Mouse (Mus musculus): Measurements from ENCODE around the gene AI854703.
"Not testable (repeated sequence)": the region's sequence is repeated elsewhere in the genome, so short reads cannot be mapped to it uniquely, and the experiment has no call there.

Gene AI854703

DNA sequence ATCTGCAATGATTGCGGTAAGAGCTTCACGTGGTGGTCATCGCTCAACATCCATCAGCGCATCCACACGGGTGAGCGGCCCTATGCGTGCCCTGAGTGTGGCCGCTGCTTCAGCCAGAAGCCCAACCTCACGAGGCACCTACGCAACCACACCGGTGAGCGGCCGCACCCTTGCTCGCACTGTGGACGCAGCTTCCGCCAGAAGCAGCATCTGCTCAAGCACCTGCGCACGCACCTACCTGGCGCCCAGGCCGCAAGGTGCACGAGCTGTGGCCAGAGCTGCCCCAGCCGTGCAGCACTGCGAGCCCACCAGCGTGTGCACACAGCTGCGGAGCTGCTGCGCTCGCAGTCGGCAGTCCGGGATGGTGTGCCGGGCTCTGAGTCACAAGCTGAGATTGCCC, 6.5 kb upstream of the AI854703 start:
- DNase-seq: no peak

DNA sequence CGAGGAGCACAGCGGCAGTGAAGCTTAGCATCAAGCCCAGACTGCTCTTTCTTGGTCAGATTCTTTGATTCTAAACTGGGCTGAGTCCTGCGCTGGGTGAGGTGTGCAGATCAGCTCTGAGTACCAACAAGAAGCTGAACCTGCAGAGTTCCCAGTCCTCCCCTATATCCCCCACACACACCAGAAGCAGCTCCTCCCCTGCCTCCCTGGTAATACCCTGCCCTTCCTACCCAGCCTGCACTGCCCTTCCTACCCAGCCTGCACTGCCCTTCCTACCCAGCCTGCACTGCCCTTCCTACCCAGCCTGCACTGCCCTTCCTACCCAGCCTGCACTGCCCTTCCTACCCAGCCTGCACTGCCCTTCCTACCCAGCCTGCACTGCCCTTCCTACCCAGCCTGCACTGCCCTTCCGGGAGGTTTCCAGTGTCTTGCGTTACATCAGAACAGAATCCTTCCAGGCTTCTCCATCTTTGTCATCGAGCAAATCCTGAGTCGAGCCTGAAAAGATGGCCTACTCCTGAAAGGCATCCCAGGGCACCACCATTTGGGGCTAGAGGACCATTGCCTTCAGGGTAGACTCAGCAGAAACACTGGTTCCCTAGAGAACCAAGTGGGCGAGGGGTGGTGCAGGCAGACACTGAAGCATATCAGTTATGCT, 4.2 kb upstream of the AI854703 start:
- DNase-seq: not testable (repeated sequence)

DNA sequence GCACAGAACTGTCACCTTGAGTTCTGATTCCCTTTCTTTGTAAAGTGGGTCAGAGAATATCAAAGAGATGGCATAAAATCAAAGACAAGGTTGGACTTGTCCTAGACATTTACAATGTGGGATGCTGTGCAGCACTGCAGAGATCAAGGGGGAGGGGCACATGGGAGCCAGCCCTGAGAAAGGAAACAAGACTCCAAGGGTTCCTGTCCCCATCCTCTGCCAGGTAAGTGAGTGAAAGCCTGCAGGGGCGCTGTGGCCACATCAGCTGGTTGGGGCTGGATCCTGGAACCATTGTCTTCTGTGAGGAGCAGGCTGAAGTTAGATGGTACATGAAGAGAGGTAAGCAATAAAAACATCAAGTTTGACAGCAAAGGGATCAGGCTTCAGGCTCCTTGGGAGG, 3.1 kb upstream of the AI854703 start:
- no peak for DNase-seq

DNA sequence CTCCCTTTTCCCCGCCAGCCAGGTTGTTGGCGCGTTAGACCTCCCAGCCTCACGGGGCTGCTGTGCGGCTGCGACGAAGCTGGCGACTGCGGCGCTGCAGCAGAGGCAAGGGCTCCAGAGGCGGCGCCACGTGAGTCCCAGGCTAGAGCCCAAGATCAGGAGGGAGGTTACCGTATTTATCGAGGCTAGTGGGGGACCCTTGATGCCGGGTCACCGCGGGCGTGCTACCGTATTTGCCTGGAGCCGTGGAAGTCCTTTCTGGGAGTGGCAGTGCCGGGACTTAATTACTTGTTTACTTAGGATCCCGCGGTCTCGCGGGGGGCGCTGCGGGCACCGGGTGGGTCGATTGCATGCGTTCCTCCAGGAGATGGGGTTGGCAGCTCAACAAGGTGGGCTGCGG, 420 bp downstream of the AI854703 start:
- DNase-seq: peak; percentile 71

DNA sequence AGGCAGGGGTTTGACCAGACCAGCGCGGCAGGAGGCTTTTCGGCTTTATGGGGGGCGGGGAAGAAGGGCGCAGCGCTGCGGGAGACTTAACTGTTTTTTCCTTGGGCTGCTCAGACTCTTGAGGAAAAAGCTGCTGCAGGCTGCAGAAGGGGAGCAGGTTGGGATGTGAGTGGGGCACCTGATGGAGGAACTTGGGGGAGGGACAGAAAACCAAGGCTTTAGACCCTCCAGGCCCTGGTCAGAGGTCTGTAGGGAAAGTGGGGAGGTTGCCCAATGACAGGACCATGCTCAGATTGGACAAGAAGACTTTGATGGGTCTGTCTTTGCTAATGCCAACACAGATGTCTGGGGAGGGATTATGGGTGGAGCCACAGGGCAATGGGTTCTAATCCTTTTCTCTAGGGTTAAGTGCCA, 954 bp downstream of the AI854703 start:
- DNase-seq: no peak

DNA sequence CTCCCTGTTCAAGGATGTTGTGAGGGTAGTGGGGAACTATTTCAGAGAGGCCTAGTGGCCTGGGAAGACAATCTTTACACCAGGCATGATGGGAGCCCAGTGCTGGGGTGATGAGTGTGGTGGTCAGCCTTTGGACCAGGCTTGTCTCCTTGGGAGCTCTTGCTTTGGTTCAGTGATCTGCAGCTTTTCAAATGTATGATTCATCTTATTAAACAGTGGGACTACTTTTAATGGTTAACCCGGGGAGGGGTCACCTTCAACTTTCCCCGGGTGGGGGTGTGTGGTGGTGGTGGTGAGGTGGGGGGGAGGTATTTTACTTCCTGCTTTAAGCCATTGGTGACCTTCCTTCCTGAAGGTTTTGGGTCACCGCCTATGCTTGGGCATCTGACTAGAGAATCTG, 1.8 kb downstream of the AI854703 start:
- DNase-seq: no peak

DNA sequence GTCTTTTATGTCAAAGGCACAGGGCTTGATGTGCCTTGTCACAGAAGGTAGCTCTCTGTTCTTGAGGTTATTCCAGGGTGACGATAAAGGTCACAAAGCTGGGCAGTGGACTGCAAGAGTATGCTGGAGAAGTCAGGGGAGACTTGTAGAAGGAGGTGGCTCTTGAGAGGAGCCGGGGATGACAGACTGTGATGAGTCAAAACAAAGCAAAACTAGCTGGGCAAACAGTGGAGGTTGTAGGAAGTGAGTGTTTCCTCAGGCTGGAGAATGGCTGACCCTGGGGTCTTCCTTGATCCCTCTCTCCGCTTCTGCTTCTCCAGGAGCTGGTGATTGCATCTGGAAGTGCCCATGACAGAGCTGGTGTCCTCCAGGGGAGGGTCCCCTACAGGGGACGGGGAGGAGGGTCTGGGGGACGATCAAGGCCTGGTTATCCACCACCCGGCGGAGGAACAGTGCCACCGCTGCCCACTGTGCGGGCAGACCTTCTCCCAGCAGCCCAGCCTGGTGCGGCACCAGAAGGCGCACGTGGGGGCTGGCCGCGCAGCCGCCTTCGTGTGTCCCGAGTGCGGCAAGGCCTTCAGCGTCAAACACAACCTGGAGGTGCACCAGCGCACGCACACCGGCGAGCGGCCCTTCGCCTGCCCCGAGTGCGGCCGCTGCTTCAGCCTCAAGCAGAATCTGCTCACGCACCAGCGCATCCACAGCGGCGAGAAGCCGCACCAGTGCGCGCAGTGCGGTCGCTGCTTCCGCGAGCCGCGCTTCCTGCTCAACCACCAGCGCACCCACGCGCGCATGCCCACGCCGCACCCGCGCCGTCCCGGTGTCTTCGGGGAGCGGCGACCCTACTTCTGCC, 2.5 kb downstream of the AI854703 start:
- DNase-seq: peak; percentile 71

DNA sequence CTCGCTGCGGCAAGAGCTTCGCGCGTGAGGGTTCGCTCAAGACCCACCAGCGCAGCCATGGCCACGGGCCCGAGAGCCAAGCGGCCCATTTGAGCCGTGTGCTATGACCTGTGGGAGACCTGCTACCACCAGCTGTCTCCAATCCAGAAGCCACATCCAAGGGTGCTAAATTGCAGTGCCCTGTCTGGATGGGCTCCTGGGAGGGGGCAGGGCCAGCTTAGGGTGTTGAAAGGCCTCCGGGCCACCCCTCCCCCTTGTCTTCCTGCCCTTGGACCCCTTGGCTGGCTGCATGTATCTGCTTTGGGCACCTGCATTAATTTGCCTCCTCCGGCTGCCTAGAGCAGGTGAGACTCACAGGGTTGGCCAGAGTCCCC, 3.1 kb downstream of the AI854703 start:
- DNase-seq: no peak

DNA sequence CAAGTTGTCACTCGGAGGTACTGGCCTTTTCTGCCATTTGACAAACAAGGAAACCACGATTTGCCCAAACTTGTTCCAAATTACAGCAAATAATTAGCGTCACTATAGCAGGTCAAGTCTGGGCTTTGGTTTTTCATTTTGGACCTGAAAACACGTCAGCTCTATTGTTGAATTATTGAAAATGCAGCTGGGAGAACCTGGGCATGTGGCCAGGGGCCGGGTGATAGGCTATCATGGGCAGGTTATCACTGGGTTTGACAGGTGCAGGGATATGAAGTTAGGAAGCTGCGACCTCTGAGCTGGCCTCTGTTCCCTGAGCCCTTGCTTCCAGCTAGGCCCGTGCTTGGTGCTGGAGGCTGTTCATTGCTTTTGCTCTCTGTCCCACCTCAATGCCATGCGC, 4.3 kb downstream of the AI854703 start:
- DNase-seq: no peak

DNA sequence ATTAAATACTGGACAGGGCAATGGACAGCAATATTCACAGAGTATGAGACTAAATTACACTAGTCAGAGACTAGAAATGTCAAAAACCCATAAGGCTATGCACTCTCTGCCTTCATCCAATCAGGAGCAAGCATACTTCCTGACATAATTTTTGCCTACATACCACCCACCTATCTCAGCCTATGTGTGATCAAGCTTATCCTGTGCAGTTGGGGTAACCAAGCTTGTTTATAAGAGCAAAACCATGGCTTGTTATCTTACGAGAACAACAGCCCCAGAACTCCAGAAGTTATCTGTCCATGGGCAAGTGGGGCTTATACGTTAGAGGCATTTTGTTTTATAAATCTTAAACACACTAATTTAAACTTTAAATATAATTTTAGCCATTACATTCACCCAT, 8.5 kb downstream of the AI854703 start:
- no peak for DNase-seq

DNA sequence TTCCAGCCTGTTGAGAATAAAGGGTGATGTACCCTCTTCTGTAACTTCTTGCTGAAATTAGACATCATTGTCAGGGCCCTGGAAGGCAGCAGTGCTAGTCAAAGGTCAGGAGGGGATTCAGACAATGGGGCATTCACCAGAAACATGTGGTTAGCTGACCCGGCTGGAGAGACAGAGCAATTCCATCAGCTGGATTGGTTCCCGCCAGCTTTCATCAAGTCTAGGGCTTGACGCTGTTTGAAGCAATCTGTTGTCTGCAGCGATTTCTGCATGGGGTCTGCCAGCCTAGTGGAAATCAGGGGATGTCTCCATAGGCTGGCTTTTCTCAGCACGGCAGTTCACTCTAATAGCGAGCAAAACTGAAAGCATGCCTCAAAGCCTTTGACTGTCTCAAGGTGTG, 10.0 kb downstream of the AI854703 start:
- no peak for DNase-seq

DNA sequence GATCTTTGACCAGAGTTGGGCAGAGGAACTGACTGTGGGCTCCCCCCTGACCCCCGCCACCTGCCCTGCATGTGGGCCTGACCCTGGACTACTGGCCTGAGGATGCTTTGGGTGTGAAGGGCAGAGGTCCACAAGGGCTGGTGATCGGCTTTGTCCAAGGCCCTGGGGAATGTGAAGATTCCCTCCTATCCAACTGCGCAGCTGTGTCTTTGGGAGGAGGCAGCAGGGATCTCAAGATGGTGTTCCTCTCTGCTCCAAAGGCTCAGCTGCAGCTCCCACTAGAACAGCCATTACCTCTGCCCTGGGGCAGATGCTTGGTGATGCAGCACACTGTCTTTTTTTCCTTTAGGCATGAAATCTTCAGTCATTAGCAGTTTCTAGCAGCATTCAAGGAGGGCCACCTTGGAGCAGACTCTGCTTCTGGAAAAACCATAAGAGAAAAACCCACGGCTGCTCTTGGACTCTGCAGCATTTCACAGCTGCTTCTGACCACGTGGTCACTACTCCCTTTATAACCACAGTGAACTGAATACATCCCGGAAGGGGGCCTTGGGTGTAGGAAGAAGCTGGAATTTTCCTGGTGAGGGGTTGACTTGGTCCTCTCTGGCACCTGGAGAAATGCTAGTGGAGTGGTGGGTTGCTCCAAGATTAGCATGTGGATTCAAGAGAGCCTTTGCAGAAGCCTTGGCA, 11.4 kb downstream of the AI854703 start:
- no peak for DNase-seq

DNA sequence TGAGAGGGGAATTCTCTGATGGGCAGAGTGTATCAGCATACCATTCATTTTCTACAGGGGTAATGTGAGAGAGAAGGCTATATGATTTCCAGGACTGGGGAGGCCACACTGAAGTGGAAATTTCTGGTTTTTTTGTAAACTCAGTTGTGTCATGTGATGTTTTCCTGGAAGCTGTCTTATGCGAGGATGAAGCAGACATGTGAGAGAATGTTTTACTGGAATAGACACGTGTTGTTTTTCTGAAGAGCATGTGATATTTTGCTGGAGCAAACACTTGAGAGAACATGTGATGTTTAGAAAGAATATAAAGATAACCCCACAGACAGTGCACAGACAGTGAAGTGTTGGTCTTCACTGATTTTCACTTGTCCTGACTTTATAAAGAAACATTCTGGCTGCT, 12.0 kb downstream of the AI854703 start:
- no peak for DNase-seq

DNA sequence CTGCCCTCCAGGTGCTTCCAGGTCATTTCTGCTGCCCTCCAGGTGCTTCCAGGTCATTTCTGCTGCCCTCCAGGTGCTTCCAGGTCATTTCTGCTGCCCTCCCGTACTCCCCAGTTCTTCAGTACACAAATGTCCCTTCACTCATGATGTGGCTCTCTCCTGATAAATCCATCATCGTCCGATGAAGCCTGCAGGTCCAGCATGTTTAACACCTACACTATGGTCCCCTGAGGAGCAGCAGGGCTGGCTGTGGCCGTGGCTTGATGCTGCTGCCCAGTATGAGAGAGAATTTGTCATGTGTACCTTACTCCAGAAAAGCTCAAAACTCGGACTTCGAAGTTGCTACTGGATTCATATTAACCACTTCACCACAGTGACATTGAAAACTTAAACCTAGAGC, 14.8 kb downstream of the AI854703 start:
- peak; percentile 4 for DNase-seq

DNA sequence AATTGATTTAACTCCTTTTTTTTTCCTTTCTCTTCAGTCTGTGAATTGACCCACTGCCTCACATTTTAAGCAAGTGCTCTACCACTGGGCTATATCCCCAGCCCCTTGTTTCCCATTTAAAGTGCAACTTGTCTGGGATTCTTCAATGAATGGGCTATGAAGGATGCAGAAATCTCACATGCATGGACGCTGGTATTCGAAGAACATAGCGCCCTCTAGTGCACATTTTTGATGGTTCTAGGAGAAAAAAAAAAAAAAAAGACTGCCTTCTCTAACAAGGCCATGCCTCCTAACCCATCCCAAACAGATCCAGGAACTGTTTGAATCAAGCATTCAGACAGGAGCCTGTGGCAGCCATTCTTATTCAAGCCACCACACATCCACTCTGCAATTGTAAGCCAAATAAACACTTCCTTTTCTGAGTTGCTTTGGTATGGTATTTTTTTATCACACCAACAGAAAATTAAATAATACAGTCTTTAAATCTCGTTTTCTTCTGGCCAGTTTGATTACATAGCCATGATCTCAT, 16.3 kb downstream of the AI854703 start:
- DNase-seq: peak; percentile 33

DNA sequence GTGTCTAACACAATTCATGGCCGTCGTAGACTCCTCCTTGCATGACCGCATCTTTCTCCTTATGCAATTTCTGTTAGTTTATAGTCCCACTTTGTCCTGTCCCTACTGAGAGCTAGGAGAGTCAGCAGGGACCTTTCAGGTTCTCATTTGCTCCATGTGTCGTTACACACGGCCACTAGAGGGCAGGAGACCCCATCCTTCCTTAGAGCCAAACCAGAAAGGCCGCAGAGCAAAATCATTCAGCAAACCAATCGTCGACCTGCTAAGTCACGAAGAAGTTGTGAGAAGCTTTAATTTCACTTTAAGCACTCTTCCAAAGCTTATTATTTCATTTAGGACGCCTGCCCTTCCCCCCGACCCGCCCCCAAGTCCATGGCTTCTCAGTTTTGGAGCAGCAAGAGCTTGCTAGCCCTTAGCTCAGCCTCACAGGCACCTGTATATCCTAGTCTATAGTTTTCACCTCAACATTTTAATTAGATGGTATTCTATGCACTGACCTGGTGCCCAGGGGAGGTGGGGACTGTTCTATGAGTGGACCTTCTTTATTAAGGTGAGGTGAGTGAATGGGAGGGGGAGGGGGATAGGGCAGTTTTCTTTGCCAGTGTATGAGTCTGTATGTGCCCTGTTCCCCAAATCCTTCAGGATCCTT, 19.2 kb downstream of the AI854703 start:
- peak; percentile 86 for DNase-seq

DNA sequence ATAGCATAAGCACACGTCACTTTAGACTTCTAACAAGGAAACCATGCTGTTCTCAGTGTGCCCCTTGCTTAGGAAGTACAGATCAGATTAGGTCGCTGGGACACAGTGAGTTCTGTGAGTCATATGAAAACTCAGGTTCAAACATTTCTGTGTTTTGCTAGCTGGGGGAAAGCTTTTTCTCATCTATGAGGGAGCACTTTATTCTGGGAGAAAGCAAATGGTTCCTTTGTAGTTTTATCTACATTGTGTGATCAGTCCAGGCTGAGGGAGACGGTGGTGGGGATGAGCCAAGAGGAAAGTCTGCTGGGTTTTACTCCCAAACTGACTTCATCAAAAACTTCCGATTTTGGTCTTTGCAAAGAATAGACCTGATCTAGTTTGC, 19.7 kb downstream of the AI854703 start:
- peak; percentile 6 for DNase-seq

DNA sequence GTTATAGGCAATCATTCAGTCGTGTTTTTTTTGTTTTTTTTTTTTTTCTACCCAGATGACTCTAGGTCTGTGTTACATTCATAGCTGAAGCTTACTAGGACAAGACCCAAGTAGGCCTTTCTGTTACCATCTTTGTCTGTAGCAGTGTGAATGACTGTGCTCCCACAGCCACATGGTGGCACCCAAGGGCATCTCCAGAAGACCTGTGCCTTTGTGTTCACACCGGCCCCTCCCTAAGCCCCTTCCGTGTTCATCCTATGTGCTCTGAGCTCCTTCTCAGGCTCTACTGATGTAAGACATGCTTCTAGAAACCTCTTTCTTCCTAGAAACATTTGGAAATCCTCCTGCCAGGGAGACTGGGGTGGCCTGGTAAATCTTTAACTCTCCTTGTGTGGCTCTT, 20.4 kb downstream of the AI854703 start, which contains the start of gene Gimap8:
Gimap8 (plus strand) TSS at position 240 of the 400 bp plus-strand sequence.
- peak; percentile 91 for DNase-seq

DNA sequence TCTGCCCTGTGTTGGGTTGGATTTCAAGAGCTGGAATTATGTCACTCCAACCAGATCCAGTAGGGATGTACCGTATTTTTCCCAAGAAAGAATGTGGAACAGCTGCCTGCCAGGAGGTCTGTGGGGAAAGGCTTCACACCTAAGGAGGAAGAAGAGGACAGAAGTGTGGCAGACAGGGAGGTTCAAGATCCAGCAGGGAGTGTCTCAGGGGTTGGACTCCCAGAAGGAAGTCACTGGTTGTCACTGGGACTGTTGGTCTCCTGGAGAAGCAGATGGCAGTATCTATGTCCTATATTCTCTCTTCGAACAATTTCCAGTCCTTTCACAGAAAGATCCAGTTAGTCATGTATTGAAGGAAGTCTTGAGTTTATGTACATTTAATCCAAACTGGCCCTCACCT, 21.0 kb downstream of the AI854703 start:
- DNase-seq: peak; percentile 17

DNA sequence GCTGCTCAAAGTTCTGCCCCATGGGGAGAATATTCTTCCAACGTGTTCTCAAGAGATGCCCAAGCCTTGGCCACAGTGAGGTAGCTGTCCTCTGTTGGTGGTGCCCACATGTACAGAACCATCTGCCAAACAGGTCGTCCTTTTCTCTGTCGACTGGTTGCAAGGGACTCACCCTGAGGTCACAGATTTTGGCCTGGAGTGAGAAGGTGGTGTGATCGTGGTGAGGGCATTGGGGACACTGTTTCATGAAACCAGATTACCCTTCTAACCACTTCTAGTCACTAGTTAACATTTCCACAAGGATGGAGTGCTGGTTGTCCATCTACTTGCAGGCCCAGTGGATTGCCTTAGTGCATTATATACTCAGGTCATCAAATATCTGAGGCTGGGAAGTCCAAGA, 22.2 kb downstream of the AI854703 start:
- DNase-seq: peak; percentile 5

DNA sequence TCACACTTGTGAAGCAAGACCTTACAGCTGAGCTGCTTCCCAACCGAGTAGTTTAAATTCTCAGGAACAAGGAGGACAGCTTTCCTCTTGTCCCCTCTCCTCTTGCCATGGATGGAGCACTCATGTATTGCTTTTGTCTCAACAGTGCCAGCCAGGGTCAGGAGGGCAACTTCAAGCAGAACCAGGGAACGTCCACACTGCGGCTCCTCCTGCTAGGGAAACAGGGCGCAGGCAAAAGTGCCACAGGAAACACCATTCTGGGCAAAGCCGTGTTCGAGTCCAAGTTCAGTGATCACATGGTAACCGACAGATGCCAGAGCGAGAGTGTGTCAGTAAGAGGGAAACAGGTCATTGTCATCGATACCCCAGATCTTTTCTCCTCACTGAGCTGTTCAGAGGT, 23.5 kb downstream of the AI854703 start:
- DNase-seq: peak; percentile 10

DNA sequence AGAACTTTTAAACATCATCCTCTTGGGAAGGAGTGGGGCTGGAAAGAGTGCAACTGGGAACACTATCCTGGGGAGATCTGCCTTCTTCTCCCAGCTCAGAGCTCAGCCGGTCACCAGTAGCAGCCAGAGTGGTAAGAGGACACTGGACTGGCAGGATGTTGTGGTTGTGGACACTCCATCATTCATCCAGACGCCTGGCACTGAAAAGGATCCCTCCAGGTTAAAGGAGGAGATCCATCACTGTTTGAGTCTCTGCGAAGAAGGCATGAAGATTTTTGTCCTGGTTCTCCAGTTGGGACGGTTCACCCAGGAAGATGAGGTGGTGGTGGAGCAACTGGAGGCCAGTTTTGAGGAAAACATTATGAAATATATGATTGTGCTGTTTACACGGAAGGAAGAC, 32.2 kb downstream of the AI854703 start:
- no peak for DNase-seq

DNA sequence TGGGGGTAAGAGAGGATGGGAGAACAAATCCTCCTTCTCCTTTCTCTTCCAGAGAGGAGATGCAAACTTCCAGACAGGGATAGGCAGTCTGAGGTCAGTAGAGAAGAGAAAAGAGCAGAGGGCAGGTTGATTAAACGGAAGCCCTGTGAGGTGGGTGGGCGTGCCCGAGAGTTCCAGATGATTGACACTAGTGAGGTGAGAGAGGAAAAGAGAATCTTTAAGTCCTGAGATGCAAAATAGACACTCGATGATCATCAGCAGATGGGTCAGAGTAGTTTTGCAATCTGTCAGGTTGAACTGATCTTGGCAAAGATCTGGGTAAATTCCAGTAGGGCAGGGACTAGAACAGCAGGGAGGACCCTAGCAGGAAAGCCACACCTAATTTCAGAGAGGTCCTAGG, 38.2 kb downstream of the AI854703 start:
- no peak for DNase-seq
